Mouse (Mus musculus): ENCODE measurements around the gene Entpd6.
A peak's percentile ranks its signal among the peaks of the same experiment; 100 is the strongest.

Entpd6 gene

GRCm38 (mm10) chr2:150748854-150749253, at the start of gene Entpd6:
Gene Entpd6, plus strand, starts transcription at chr2:150749042.
- DNase-seq (ENCODE audit: low read depth, low spot score) = peak; percentile 98

GRCm38 (mm10) chr2:150712167-150712674, 36.6 kb upstream of the Entpd6 start:
- no peak for DNase-seq (ENCODE audit: low read depth, low spot score)

GRCm38 (mm10) chr2:150735756-150736576, 12.9 kb upstream of the Entpd6 start:
- no peak for DNase-seq (ENCODE audit: low read depth, low spot score)

- DNase-seq (ENCODE audit: low read depth, low spot score) = no peak
Measured at GRCm38 (mm10) chr2:150737881-150738280, 11.0 kb upstream of the Entpd6 start.

- DNase-seq (ENCODE audit: low read depth, low spot score) = no peak
Measured at GRCm38 (mm10) chr2:150740145-150740841, 8.5 kb upstream of the Entpd6 start.

- peak; percentile 45 for DNase-seq (ENCODE audit: low read depth, low spot score)
Measured at GRCm38 (mm10) chr2:150741405-150741804, 7.4 kb upstream of the Entpd6 start.

- DNase-seq (ENCODE audit: low read depth, low spot score) = no peak
Measured at GRCm38 (mm10) chr2:150745016-150745415, 3.8 kb upstream of the Entpd6 start.

GRCm38 (mm10) chr2:150749283-150749682, 441 bp downstream of the Entpd6 start:
- peak; percentile 63 for DNase-seq (ENCODE audit: low read depth, low spot score)

GRCm38 (mm10) chr2:150750129-150750979, 1.5 kb downstream of the Entpd6 start:
- peak; percentile 73 for DNase-seq (ENCODE audit: low read depth, low spot score)

GRCm38 (mm10) chr2:150755016-150755415, 6.2 kb downstream of the Entpd6 start:
- DNase-seq (ENCODE audit: low read depth, low spot score) = no peak

GRCm38 (mm10) chr2:150761476-150761875, 12.6 kb downstream of the Entpd6 start:
- no peak for DNase-seq (ENCODE audit: low read depth, low spot score)

- no peak for DNase-seq (ENCODE audit: low read depth, low spot score)
Measured at GRCm38 (mm10) chr2:150765619-150766018, 16.8 kb downstream of the Entpd6 start.

- no peak for DNase-seq (ENCODE audit: low read depth, low spot score)
Measured at GRCm38 (mm10) chr2:150766083-150766862, 17.4 kb downstream of the Entpd6 start.

- no peak for DNase-seq (ENCODE audit: low read depth, low spot score)
Measured at GRCm38 (mm10) chr2:150768678-150769077, 19.8 kb downstream of the Entpd6 start.

GRCm38 (mm10) chr2:150770747-150771146, 21.9 kb downstream of the Entpd6 start:
- peak; percentile 67 for DNase-seq (ENCODE audit: low read depth, low spot score)

- no peak for DNase-seq (ENCODE audit: low read depth, low spot score)
Measured at GRCm38 (mm10) chr2:150771169-150771568, 22.3 kb downstream of the Entpd6 start.

GRCm38 (mm10) chr2:150771996-150772395, 23.2 kb downstream of the Entpd6 start:
- DNase-seq (ENCODE audit: low read depth, low spot score) = no peak

- no peak for DNase-seq (ENCODE audit: low read depth, low spot score)
Measured at GRCm38 (mm10) chr2:150772466-150773119, 23.8 kb downstream of the Entpd6 start.

GRCm38 (mm10) chr2:150782801-150783200, 34.0 kb downstream of the Entpd6 start:
- DNase-seq (ENCODE audit: low read depth, low spot score) = no peak
